Comparison of ENCODE assay signal across 21 mouse cellular contexts in the genomic region with DNA sequence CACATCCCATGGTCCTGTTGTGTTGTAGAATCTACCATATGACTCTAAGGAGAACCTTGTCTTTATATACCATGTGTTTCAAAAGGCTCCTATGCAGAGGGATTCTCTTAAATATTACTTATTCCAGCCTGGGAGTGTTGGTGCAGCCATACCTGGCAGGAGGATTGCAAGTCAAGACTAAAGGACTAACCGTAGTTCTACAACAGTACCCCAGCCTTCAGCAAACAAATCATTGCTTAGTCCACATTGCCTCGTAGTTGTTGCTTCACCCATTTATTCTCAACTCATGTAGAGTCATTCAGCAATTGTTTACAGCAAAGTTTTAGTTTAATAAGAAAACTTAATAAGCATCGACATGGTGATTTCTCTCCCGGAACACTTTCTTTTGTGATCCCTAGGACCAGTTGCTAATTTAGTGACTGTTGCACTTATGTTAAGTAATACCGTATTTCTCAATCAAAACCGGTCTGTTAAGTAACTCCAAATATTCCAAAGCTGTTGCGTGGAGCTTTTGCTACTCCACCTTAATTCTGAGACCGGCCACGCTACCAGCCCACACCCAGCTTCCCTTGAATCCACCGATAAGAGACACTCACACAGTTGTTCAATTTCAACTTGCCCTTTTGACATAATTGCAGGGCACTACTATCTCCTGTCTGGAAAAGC. TPM values are rescaled to one million over a fixed set of nuclear protein-coding genes. Genes with fewer than 3 reads are reported as not detected.
DNase-seq lines count a peak whose midpoint lies in the region; ATAC-seq and TF ChIP-seq lines count a peak whose summit lies in the region.
"Had no signal": no experiment of that assay in that cellular context is flagged by ENCODE, and none has a peak within 500 bp of the region (broad histone marks: within the 10 kb centered on the region; RNA-seq: fewer than 3 reads in every experiment).

No protein-coding gene starts in this region.

- intact Hi-C loops in heart, postnatal 14 days (cut with DNase I), result no loop called here

- peaks cover 18% of the 10 kb centered on the region for H3K36me3 ChIP-seq in lung, postnatal 0 days (ENCODE audit: insufficient read depth, low read length)

- TF ChIP-seq CTCF in lung, postnatal 0 days (IDR thresholded peaks at IDR 0.05), result no peak
- TF ChIP-seq CTCF in lung, adult 2 months (IDR thresholded peaks at IDR 0.05; ENCODE audit: insufficient read depth, low read length), result no peak

- H3K4me1 ChIP-seq in lung, postnatal 0 days (ENCODE audit: insufficient read depth, low read depth, low read length), result no peaks in the 10 kb centered on the region
- H3K4me1 ChIP-seq in lung, adult 2 months (ENCODE audit: control insufficient read depth, insufficient read depth, low read length), result peaks cover 4% of the 10 kb centered on the region
- H3K4me1 ChIP-seq: embryonic facial prominence, embryonic 10.5 days; forebrain, embryonic 15.5 days; heart, embryonic 13.5 days; hindbrain, embryonic 12.5 days had no signal

- TF ChIP-seq EP300 in lung, postnatal 0 days (IDR thresholded peaks at IDR 0.05), result peak; percentile 36; the same call in 1 of the 2 replicates

- TF ChIP-seq POLR2A in lung, adult 2 months (IDR thresholded peaks at IDR 0.05; ENCODE audit: borderline replicate concordance, extremely low read depth, low read depth, low read length), result no peak

- H3K9ac ChIP-seq in lung, postnatal 0 days (replicated peaks; ENCODE audit: low read depth), result no peak overlapping the region
- H3K9ac ChIP-seq: forebrain, embryonic 15.5 days; heart, embryonic 13.5 days; hindbrain, embryonic 12.5 days had no signal

- no peak overlapping the region for H3K4me2 ChIP-seq in lung, postnatal 0 days (replicated peaks; ENCODE audit: low read depth, low read length)
- H3K4me2 ChIP-seq: forebrain, embryonic 15.5 days; heart, embryonic 13.5 days; hindbrain, embryonic 12.5 days had no signal

- H3K27me3 ChIP-seq in lung, postnatal 0 days (replicated peaks; ENCODE audit: insufficient read depth, low read length), result no peaks in the 10 kb centered on the region
- H3K27me3 ChIP-seq: forebrain, embryonic 15.5 days; heart, embryonic 13.5 days; hindbrain, embryonic 12.5 days had no signal

- H3K9me3 ChIP-seq in lung, postnatal 0 days (ENCODE audit: low read length), result no peaks in the 10 kb centered on the region
- H3K9me3 ChIP-seq: embryonic facial prominence, embryonic 10.5 days; forebrain, embryonic 15.5 days; G1E; heart, embryonic 13.5 days; hindbrain, embryonic 12.5 days had no signal

- H3K4me3 ChIP-seq in lung, postnatal 0 days (ENCODE audit: low read depth, low read length), result no peak overlapping the region
- H3K4me3 ChIP-seq in lung, adult 2 months (replicated peaks; ENCODE audit: extremely low read depth, low read depth, low read length), result no peak overlapping the region
- H3K4me3 ChIP-seq: embryonic facial prominence, embryonic 10.5 days; forebrain, embryonic 15.5 days; heart, embryonic 13.5 days; hindbrain, embryonic 12.5 days had no signal

- peak; percentile 74 for ATAC-seq in lung, postnatal 0 days
- peak; percentile 71 for ATAC-seq in megakaryocyte progenitor cell, adult 5-6 weeks (replicated peaks; ENCODE audit: poor library complexity)
- no peak for ATAC-seq in activated CD4-positive, CD25-positive, alpha-beta regulatory T cell, adult 4 months
- ATAC-seq: CD4-positive, CD25-positive, alpha-beta regulatory T cell, adult 4 months; forebrain, embryonic 15.5 days; hindbrain, embryonic 16.5 days had no signal

- no peak overlapping the region for H3K27ac ChIP-seq in lung, postnatal 0 days (ENCODE audit: low read length)
- H3K27ac ChIP-seq: embryonic facial prominence, embryonic 10.5 days; forebrain, embryonic 15.5 days; heart, embryonic 13.5 days; hindbrain, embryonic 12.5 days had no signal

- WGBS in lung, postnatal 0 days, result 70% methylated on average over 10 of the region's 10 CpGs
- WGBS in lung, adult 2 months, result 64% methylated on average over 10 of the region's 10 CpGs

- peak; percentile 22 for DNase-seq in heart, adult 11 months
- DNase-seq in heart, postnatal 14 days, result no peak
- peak; percentile 84 for DNase-seq in lung, postnatal 0 days (ENCODE audit: low spot score)
- DNase-seq in lung, adult 2 months, result no peak
- DNase-seq in gonadal fat pad, adult 2 months (ENCODE audit: low read depth), result peak; percentile 56
- DNase-seq: adrenal gland, postnatal 25 days; B cell, adult 2 months; cerebellum, adult 18-20 months; cerebellum, adult 9-11 months; cerebellum, postnatal 36 days; gastrocnemius, postnatal 36 days; heart, postnatal 4 days had no signal

RNA-seq across cellular contexts. Expression of a gene that starts 18.0 kb away (rescaled TPM):
- total RNA-seq in heart, postnatal 14 days (2021), result 10 to 100 TPM; 36.9 to 41.6 TPM
- 87.9 and 88.7 TPM in 2 replicates for polyA plus RNA-seq in lung, postnatal 0 days (2015; fragmentation: Nextera tagmentation; extraction: Ambion mirVana)
- 25.9 TPM in 2 replicates for polyA plus RNA-seq in lung, adult 2 months (2012; rRNA removed)
- polyA plus RNA-seq in gonadal fat pad, adult 2 months (2012; rRNA removed), result 45.5 and 47.6 TPM in 2 replicates
- total RNA-seq in megakaryocyte progenitor cell, adult 5-6 weeks (2015), result 108 and 136 TPM in 2 replicates
- 71.6 and 83.0 TPM in 2 replicates for total RNA-seq in megakaryocyte progenitor cell, adult 5-6 weeks (2017)
- polyA plus RNA-seq in activated CD4-positive, CD25-positive, alpha-beta regulatory T cell, adult 4 months (2017; shearing (Covaris generic)), result 10 to 100 TPM; 73.7 to 77.3 TPM

RNA-seq across cellular contexts. Expression of a gene that starts 30.5 kb away (rescaled TPM):
- 1,000 to 10,000 TPM; 1,706 to 1,771 TPM for total RNA-seq in heart, postnatal 14 days (2021)
- polyA plus RNA-seq in lung, postnatal 0 days (2015; fragmentation: Nextera tagmentation; extraction: Ambion mirVana), result 7.1 and 8.5 TPM in 2 replicates
- polyA plus RNA-seq in lung, adult 2 months (2012; rRNA removed), result 26.8 and 68.2 TPM in 2 replicates
- polyA plus RNA-seq in gonadal fat pad, adult 2 months (2012; rRNA removed), result 38.0 and 39.3 TPM in 2 replicates
- total RNA-seq in megakaryocyte progenitor cell, adult 5-6 weeks (2015), result 4.7 and 4.8 TPM in 2 replicates
- 6.7 and 7.8 TPM in 2 replicates for total RNA-seq in megakaryocyte progenitor cell, adult 5-6 weeks (2017)
- 10 to 100 TPM in 1 of 2 experiments, 1 to 10 TPM in 1; 8.0 to 10.8 TPM for polyA plus RNA-seq in activated CD4-positive, CD25-positive, alpha-beta regulatory T cell, adult 4 months (2017; shearing (Covaris generic))

Comparison
In these comparisons a context has a peak if more than half of its experiments do, and no peak if none do; other contexts are left out.
1. DNase-seq: peak in heart, adult 11 months (single experiment), lung, postnatal 0 days (single experiment) and gonadal fat pad, adult 2 months (single experiment); none in heart, postnatal 14 days (0 of 2) and lung, adult 2 months (single experiment).